Mouse (Mus musculus) hindbrain, embryonic 15.5 days (tissue): ENCODE data around the gene C2cd2. TPM values are rescaled to one million over a fixed set of nuclear protein-coding genes. Genes with fewer than 3 reads are reported as not detected.

ENCODE experiments used
- ATAC-seq: fragments of 200-750 bp; cut with Nextera tagmentation; 2 replicates; pipeline ENCODE4 v1.8.0; 2017; ENCODE audit warnings: low read depth, moderate number of reproducible peaks, moderate TSS enrichment; ENCODE audit not compliant: low FRiP score
- H3K27ac ChIP-seq: fragments of 300-500 bp; sonication (generic); replicated peaks from 2 replicates; pipeline ENCODE4 v1.5.1; 2015; ENCODE audit warnings: mild to moderate bottlenecking, inconsistent platforms
- H3K27me3 ChIP-seq: fragments of 300-500 bp; sonication (generic); 2 replicates; pipeline ENCODE4 v1.6.1; 2015; ENCODE audit warnings: control low read depth, inconsistent platforms
- H3K36me3 ChIP-seq: fragments of 300-500 bp; sonication (generic); 2 replicates; pipeline ENCODE4 v1.6.1; 2015; ENCODE audit warnings: control low read depth, inconsistent platforms
- H3K4me1 ChIP-seq: fragments of 300-500 bp; sonication (generic); replicated peaks from 2 replicates; pipeline ENCODE4 v1.6.1; 2015; ENCODE audit warnings: control low read depth, inconsistent platforms
- H3K4me2 ChIP-seq: fragments of 300-500 bp; sonication (generic); 2 replicates; pipeline ENCODE4 v1.6.1; 2015; ENCODE audit warnings: moderate library complexity, mild to moderate bottlenecking, inconsistent platforms
- H3K4me3 ChIP-seq: fragments of 300-500 bp; sonication (generic); 2 replicates; pipeline ENCODE4 v1.5.1; 2015; ENCODE audit warnings: mild to moderate bottlenecking, inconsistent platforms
- H3K9ac ChIP-seq: fragments of 300-500 bp; sonication (generic); 2 replicates; pipeline ENCODE4 v1.6.1; 2015; ENCODE audit warnings: inconsistent platforms
- H3K9me3 ChIP-seq: fragments of 300-500 bp; sonication (generic); 2 replicates; pipeline ENCODE4 v1.6.1; 2016; ENCODE audit warnings: control low read depth, inconsistent platforms
- WGBS: fragments of 180-500 bp; shearing (Covaris S2); methylation state at CpG from one replicate; pipeline ENCODE4 v1.1.7; 2015; 5-methylcytosine and 5-hydroxymethylcytosine counted together
- polyA plus RNA-seq: library from polyadenylated mRNA; unstranded; fragments of >200 nt; fragmentation: Nextera tagmentation; extraction: Ambion mirVana; gene quantifications from 2 replicates; pipeline ENCODE4 v1.2.1, GENCODE M21; 2015

The C2cd2 gene
- polyA plus RNA-seq, 1 experiment from 2014 or later = 16.7 TPM

GRCm38 (mm10) chr16:97935815-97936214 is 26.6 kb downstream of the C2cd2 start:
- no peak overlapping the region for H3K4me2 ChIP-seq
- H3K9ac ChIP-seq = no peak overlapping the region
- no peaks in the 10 kb centered on the region for H3K36me3 ChIP-seq
- WGBS = 84% methylated on average over 3 of the region's 3 CpGs
- ATAC-seq = no peak
- no peak overlapping the region for H3K4me3 ChIP-seq
- no peaks in the 10 kb centered on the region for H3K27me3 ChIP-seq
- H3K4me1 ChIP-seq = no peaks in the 10 kb centered on the region
- no peak overlapping the region for H3K27ac ChIP-seq
- H3K9me3 ChIP-seq = no peaks in the 10 kb centered on the region

GRCm38 (mm10) chr16:97930231-97930630 is 32.2 kb downstream of the C2cd2 start:
- no peaks in the 10 kb centered on the region for H3K9me3 ChIP-seq
- H3K27ac ChIP-seq = no peak overlapping the region
- H3K27me3 ChIP-seq = no peaks in the 10 kb centered on the region
- H3K36me3 ChIP-seq = no peaks in the 10 kb centered on the region
- H3K4me1 ChIP-seq = no peaks in the 10 kb centered on the region
- H3K4me3 ChIP-seq = no peak overlapping the region
- no peak overlapping the region for H3K4me2 ChIP-seq
- ATAC-seq = no peak
- H3K9ac ChIP-seq = no peak overlapping the region

- Histone ChIP-seq H3K27me3 (no peaks in the 10 kb centered on the region), H3K27ac (no peak overlapping the region), H3K4me3 (no peak overlapping the region), H3K4me1 (no peaks in the 10 kb centered on the region), H3K9me3 (no peaks in the 10 kb centered on the region), H3K36me3 (no peaks in the 10 kb centered on the region), H3K4me2 (no peak overlapping the region), H3K9ac (no peak overlapping the region)
- no peak for ATAC-seq
- WGBS = 68% methylated on average over 1 of the region's 1 CpGs
Observed at GRCm38 (mm10) chr16:97929520-97929919, 32.9 kb downstream of the C2cd2 start.

GRCm38 (mm10) chr16:97927331-97927938 is 35.0 kb downstream of the C2cd2 start:
- Histone ChIP-seq H3K4me2 (no peak overlapping the region), H3K9me3 (no peaks in the 10 kb centered on the region), H3K27ac (no peak overlapping the region), H3K36me3 (no peaks in the 10 kb centered on the region), H3K27me3 (no peaks in the 10 kb centered on the region), H3K4me1 (peaks cover 7% of the 10 kb centered on the region), H3K4me3 (no peak overlapping the region), H3K9ac (no peak overlapping the region)
- 87% methylated on average over 3 of the region's 3 CpGs for WGBS
- ATAC-seq = no peak

GRCm38 (mm10) chr16:97926381-97926780 is 36.0 kb downstream of the C2cd2 start:
- Histone ChIP-seq H3K9ac (no peak overlapping the region), H3K4me2 (no peak overlapping the region), H3K9me3 (no peaks in the 10 kb centered on the region), H3K27me3 (no peaks in the 10 kb centered on the region), H3K27ac (no peak overlapping the region), H3K4me3 (no peak overlapping the region), H3K36me3 (no peaks in the 10 kb centered on the region), H3K4me1 (peaks cover 11% of the 10 kb centered on the region)
- ATAC-seq = no peak
- WGBS = 85% methylated on average over 9 of the region's 9 CpGs

GRCm38 (mm10) chr16:97925760-97926159 is 36.6 kb downstream of the C2cd2 start:
- no peak overlapping the region for H3K9ac ChIP-seq
- ATAC-seq = no peak
- H3K36me3 ChIP-seq = no peaks in the 10 kb centered on the region
- H3K4me1 ChIP-seq = peaks cover 17% of the 10 kb centered on the region
- H3K4me3 ChIP-seq = no peak overlapping the region
- WGBS = 93% methylated on average over 2 of the region's 2 CpGs
- no peaks in the 10 kb centered on the region for H3K27me3 ChIP-seq
- H3K9me3 ChIP-seq = no peaks in the 10 kb centered on the region
- no peak overlapping the region for H3K27ac ChIP-seq
- no peak overlapping the region for H3K4me2 ChIP-seq

GRCm38 (mm10) chr16:97923700-97924099 is 38.7 kb downstream of the C2cd2 start:
- ATAC-seq = no peak
- Histone ChIP-seq H3K4me1 (peaks cover 22% of the 10 kb centered on the region), H3K27me3 (no peaks in the 10 kb centered on the region), H3K27ac (no peak overlapping the region), H3K4me2 (no peak overlapping the region), H3K9me3 (no peaks in the 10 kb centered on the region), H3K9ac (no peak overlapping the region), H3K36me3 (no peaks in the 10 kb centered on the region), H3K4me3 (no peak overlapping the region)
- WGBS = 66% methylated on average over 1 of the region's 1 CpGs

- no peaks in the 10 kb centered on the region for H3K36me3 ChIP-seq
- no peaks in the 10 kb centered on the region for H3K27me3 ChIP-seq
- H3K4me2 ChIP-seq = peak overlapping the region; percentile 85
- peak overlapping the region; percentile 81; the same call in 1 of the 2 replicates for H3K27ac ChIP-seq
- peak overlapping the region; percentile 76 for H3K4me3 ChIP-seq
- peaks cover 22% of the 10 kb centered on the region for H3K4me1 ChIP-seq
- H3K9me3 ChIP-seq = no peaks in the 10 kb centered on the region
- WGBS = 1% methylated on average over 9 of the region's 9 CpGs
- peak; percentile 74; the same call in 1 of the 2 replicates for ATAC-seq
- H3K9ac ChIP-seq = peak overlapping the region; percentile 76
Observed at GRCm38 (mm10) chr16:97922779-97923126, 39.6 kb downstream of the C2cd2 start.

- H3K27ac ChIP-seq = peak overlapping the region; percentile 81
- H3K27me3 ChIP-seq = no peaks in the 10 kb centered on the region
- under 1% methylated on average over 75 of the region's 75 CpGs for WGBS
- H3K36me3 ChIP-seq = no peaks in the 10 kb centered on the region
- peak; percentile 92 for ATAC-seq
- H3K4me2 ChIP-seq = peak overlapping the region; percentile 85
- peak overlapping the region; percentile 76 for H3K9ac ChIP-seq
- H3K4me3 ChIP-seq = peak overlapping the region; percentile 76
- no peaks in the 10 kb centered on the region for H3K9me3 ChIP-seq
- peaks cover 22% of the 10 kb centered on the region for H3K4me1 ChIP-seq
Observed at GRCm38 (mm10) chr16:97921961-97922778, 40.2 kb downstream of the C2cd2 start.

- H3K27ac ChIP-seq = no peak overlapping the region
- H3K4me2 ChIP-seq = peak overlapping the region; percentile 85; the same call in 1 of the 2 replicates
- no peaks in the 10 kb centered on the region for H3K36me3 ChIP-seq
- H3K4me3 ChIP-seq = no peak overlapping the region
- 100% methylated on average over 1 of the region's 1 CpGs for WGBS
- no peaks in the 10 kb centered on the region for H3K27me3 ChIP-seq
- no peaks in the 10 kb centered on the region for H3K9me3 ChIP-seq
- peaks cover 22% of the 10 kb centered on the region for H3K4me1 ChIP-seq
- ATAC-seq = no peak
- no peak overlapping the region for H3K9ac ChIP-seq
Observed at GRCm38 (mm10) chr16:97920621-97921020, 41.8 kb downstream of the C2cd2 start.

- no peaks in the 10 kb centered on the region for H3K9me3 ChIP-seq
- ATAC-seq = no peak
- 31% methylated on average over 2 of the region's 2 CpGs for WGBS
- no peak overlapping the region for H3K27ac ChIP-seq
- no peaks in the 10 kb centered on the region for H3K36me3 ChIP-seq
- no peak overlapping the region for H3K9ac ChIP-seq
- H3K4me2 ChIP-seq = no peak overlapping the region
- H3K4me3 ChIP-seq = no peak overlapping the region
- H3K4me1 ChIP-seq = peaks cover 22% of the 10 kb centered on the region
- no peaks in the 10 kb centered on the region for H3K27me3 ChIP-seq
Observed at GRCm38 (mm10) chr16:97919793-97920192, 42.6 kb downstream of the C2cd2 start.

- Histone ChIP-seq H3K27ac (no peak overlapping the region), H3K4me2 (no peak overlapping the region), H3K36me3 (0 out of 2 replicates have a peak, but pooled peaks cover 3% of the 10 kb centered on the region), H3K9me3 (no peaks in the 10 kb centered on the region), H3K4me3 (no peak overlapping the region), H3K9ac (no peak overlapping the region), H3K4me1 (no peaks in the 10 kb centered on the region), H3K27me3 (no peaks in the 10 kb centered on the region)
- ATAC-seq = no peak
Observed at GRCm38 (mm10) chr16:97912873-97913272, 49.5 kb downstream of the C2cd2 start.
